Mouse (Mus musculus): ENCODE measurements around the gene Fshb.

Fshb gene

DNA sequence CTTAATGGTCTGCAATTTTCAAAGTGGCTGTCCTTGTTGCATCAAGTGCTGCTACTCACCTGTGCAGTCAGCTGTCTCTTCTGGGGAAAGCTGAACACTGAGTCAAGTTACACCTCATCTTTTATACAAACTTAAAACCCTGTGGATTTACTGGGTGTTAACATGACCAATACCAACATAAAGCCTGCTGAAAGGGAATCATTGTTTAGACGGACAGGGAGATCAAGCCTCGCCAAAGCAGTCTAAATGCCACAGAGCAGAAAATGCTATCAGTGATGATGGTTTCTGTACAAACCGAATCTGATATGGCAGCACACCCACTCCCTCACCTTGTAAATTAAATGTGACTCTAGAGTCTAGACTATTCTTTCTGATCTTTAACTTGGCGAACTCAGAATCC, at the start of gene Fshb:
Gene Fshb (minus strand): TSS at position 101 of the 400 bp plus-strand sequence.
- no peak for DNase-seq

DNA sequence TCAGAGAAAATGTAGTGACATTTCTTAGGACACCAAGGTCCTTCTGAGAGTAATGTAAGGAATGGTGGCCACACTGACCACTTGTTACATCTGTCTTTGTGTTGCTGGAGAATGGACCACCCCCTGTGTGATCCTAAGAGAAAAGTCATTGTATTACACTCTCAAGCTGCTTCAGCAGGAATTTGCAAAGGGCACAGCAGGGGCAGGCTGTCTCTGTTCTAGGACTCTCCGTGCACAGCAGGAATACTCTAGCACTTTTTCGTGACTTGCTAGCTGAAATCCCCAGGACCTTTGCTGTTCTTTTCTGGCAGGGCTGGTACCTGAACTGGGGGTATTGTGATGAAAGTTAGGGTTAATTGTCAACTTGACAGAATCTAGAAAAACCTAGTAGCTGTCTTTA, 24.8 kb upstream of the Fshb start:
- no peak for DNase-seq

DNA sequence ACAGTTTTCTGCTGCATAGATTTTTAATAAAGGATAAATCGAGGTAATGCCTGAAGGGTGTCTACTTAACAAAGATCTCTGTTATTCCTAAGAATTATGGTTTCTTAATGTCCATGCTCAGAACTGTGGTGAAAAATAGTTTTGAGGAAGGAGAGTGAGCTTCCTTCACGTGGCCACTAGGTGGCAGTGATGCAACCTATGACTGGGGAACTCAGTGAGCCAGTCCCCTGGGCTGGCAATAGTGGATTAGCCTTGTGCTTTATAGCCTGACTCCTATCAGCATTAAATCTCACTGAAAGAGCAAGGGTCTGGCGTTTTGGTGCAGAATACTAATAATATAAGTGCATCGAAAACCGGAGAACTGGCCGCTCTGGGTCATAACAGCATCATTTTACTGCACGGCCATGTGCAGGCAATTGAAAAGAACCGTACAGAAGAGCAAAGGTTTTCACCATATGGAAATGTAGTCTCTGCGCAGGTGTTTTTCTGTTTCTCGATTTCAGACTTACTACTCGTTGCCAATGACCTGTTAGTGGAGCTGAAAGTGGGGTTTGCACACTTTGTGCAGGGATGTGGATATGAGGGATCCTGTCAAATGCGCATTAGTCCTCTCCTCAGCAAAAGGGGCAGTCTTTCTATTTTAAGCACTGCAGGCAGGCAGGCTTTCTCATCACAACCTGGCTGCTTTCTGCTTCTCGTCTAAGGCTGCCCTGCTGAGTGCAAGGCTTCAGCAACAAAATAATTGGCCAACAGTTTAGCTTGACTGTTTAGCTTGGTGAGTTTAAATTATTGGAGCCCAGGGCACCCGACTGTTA, 23.8 kb upstream of the Fshb start:
- DNase-seq, result peak; percentile 67

DNA sequence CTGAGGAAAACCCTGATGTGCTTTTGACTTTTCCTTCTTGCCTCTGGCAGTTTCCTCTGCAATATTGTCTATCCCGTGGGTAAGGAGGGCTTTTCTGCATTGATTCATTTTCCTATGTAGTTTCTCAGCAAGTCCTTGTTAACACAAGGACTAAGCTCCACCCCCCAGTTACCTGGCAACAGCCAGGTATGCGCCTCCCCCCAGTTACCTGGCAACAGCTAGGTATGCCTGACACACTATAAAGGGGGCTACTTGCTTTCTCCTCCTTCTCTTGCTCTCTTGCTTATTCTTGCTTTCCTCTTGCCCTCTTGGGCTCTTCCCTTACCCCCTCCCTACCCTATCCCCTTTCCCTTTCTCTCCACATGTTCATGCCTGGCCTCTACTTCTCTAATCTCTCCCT, 3.8 kb upstream of the Fshb start:
- DNase-seq, result no peak

DNA sequence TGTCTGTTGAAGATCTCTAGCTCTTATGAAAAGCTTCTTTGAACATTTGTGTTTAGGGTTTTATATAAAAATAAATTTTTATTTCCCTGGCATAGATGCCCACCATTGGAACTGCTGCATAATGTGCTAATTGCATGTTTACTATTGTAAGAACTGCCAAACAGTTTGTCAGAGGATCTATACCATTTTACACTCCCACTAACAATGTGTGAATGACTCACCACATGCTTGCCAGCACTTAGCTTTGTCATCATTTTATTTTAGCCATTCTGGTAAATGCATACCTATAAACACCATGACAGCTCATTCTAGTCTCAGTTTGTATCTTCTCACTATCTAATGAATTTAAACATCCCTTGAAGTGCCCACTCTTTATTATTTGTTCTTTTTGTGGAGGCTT, 13.5 kb downstream of the Fshb start:
- DNase-seq, result no peak

DNA sequence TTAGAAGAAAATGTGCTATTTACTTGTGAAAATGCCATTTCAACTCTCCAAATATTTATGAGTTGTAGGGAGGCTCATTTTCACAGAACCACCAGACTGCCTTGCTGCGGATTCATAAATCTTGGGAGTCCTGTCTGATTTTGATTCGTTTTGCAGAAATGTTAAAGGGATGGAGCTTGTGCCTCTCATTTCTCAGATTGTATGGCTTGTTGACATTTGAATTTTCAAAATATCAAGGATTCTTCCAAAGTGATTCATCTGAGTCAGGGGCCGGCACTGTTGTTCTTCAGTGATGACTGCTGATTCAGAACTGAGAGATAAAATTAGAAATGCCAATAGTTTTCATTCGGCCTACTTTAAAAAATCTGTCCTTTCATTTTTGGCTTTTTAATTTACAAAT, 18.6 kb downstream of the Fshb start:
- DNase-seq, result no peak

DNA sequence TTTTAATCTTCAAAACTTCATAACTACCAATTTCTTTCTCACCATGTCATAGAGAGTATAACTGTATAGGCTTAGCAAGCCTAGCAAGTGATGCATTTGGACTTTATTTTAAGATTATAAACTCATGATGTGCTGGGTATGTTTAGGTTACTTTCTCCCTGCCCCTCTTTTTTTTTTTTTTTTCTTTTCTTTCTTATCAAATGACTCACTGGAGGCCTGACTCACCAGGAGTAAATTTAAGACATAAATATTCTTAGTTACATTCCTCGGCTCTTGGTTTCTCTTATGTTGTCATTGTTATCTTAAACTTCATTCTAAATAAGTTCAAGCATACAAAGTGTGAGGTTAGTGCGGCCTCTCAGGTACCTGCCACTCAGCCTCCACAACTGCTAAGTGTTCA, 23.5 kb downstream of the Fshb start:
- no peak for DNase-seq

DNA sequence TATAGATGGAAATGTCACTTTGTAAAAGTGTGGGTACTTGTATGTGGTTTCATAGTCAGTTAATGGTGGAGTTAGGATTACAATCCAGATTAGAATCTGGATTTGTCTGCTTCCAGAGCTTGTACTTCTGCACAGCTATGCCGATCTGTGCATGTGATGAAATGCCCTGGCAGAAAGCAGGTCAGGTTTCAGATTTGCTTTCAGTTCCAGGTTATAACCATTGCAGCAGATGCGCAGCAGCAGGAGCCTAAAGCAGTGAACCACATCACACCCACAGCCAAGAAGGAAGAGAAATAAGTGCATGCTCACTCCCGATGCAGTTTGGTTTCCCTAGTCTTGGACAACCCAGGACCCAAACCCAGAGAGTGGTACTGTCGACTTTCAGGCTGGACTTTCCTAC, 34.8 kb downstream of the Fshb start:
- DNase-seq, result no peak

DNA sequence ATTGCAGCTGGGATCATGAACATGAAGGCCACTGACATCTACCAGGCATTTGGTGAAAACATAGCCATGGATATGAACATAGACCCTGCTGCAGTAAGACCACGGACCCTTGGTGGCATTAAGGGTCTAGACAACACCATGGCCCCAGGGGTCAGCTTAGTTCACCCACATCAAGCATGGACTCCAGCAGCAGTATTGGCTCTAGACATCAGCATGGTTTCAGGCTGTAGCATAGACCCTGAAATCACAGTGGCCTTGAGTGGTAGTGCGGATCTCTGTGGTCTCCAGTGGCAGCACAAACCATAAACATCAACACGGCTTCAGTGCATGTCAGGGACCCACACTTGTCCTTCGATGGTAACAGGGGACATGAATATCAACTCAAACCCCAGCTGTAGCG, 36.7 kb downstream of the Fshb start:
- DNase-seq, result no peak

DNA sequence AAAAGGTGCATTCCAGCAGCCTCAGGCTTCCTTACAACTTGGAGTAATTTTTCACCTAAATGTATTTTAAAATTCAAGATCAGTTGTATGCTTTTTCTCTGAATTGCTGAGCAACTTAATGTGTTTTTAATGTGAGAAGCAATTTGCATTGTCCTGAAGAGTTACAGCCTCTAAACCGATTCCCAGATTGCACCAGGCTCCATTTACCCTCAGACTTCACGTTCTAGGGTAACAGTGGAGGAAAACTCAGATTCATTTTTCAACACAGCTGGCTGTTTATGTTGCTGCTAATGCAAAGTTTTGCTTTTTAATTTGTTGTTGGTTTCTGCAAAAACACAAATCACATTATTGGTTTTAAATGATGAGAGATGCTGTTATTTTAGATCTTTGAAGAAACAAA, 40.1 kb downstream of the Fshb start:
- DNase-seq, result no peak

DNA sequence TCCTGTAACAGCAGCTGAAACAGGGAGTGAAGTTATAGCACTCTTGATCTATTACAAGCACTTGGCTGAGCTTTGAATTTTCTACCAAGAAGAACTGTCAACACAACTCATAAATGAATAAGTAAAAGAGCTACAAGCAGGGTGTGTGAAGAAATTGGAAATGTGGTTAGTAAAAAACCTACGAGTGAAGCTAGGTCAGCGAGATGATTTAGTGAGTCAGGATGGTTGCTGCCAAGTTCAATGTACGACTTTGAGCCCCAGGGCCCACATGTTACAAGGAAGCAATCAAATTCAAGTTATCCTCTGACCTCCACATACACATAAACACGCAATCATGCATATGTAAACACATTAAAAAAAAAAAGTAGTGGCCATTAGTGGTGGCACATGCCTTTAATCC, 46.3 kb downstream of the Fshb start:
- no peak for DNase-seq

DNA sequence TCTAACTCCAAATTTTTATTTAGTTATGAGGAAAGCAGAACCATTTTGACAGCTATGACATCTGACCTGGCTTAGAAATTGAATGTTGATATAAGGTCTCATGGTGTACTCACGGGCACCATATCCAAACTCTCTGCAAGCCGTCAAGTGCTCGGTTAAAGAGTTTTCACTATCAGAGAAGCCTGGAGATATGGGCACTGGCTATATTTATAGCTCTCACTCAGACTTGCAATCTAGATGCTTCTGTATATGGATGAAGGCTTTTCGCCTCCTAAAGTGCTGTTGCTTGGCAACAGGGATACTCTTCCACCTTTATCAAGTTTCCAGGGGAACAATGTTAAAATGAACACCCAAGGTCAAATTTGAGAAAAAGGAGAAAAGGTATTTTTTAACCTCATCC, 47.1 kb downstream of the Fshb start:
- no peak for DNase-seq

DNA sequence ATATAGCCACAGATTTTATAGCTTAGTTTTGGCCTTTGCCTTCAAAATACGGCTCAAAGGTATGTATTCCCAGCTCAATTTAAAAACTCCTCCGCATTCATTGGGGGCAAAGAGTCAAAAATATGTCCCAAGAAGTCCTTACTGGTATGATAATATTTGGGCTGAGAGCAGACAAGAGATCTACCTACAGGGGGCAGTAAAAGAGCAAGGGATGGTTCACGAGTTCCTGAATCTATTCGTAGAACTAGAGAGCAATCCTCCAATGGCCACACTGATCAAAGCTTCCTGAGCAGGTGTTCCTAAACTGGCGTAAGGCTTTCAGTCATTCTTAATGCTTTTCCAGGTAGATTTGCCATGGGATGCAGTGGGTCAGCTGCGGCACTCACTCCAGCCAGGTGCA, 49.3 kb downstream of the Fshb start:
- DNase-seq, result no peak

DNA sequence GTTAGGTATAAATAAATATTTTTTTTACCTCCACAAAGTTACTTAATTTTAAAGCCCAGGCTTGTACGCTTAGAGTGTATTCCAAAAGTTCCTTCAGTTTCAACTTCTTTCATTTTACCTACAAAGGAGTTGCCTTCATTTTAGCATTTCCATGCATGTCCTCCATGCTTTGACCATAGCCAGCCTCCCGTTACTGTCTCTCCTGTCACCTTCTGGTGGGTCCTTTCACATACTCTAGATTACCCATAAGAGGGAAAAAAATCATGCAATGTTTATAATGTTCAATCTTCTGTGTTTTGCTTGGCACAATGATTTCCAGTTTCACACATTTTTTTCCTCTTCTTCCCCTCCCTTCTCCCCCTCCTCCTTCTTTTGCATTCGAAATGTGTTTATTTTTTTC, 53.1 kb downstream of the Fshb start:
- no peak for DNase-seq
